ENCODE assay signal across 17 mouse cellular contexts in genomic region chr11:75835587-75836239, GRCm38 (mm10). TPM values are rescaled to one million over a fixed set of nuclear protein-coding genes. Genes with fewer than 3 reads are reported as not detected.
DNase-seq lines count a peak whose midpoint lies in the region; ATAC-seq and TF ChIP-seq lines count a peak whose summit lies in the region.
"Had no signal": no experiment of that assay in that cellular context is flagged by ENCODE, and none has a peak within 500 bp of the region (broad histone marks: within the 10 kb centered on the region; RNA-seq: fewer than 3 reads in every experiment).

No protein-coding gene starts in this region.

- peak overlapping the region; percentile 45; the same call in 1 of the 2 replicates for H3K27ac ChIP-seq in spleen, adult 2 months (ENCODE audit: insufficient read depth, low read length)
- H3K27ac ChIP-seq: forebrain, embryonic 15.5 days; kidney, postnatal 0 days; limb, embryonic 12.5 days; midbrain, embryonic 15.5 days; neural tube, embryonic 12.5 days; stomach, embryonic 15.5 days had no signal

- no peak for TF ChIP-seq POLR2A in spleen, adult 2 months (IDR thresholded peaks at IDR 0.05; ENCODE audit: low read depth, low read length)

- peak; percentile 97 for ATAC-seq in activated CD4-positive, CD25-positive, alpha-beta regulatory T cell, adult 4 months
- ATAC-seq: forebrain, embryonic 15.5 days; midbrain, embryonic 15.5 days had no signal

- H3K4me1 ChIP-seq in spleen, adult 2 months (ENCODE audit: control insufficient read depth, insufficient read depth, insufficient read length) = peaks cover 5% of the 10 kb centered on the region; the same call in 1 of the 2 replicates
- H3K4me1 ChIP-seq: limb, embryonic 12.5 days; neural tube, embryonic 12.5 days; stomach, embryonic 15.5 days had no signal

- H3K4me3 ChIP-seq in spleen, adult 2 months (ENCODE audit: extremely low read depth, insufficient read depth, insufficient read length) = no peak overlapping the region
- H3K4me3 ChIP-seq: forebrain, embryonic 15.5 days; limb, embryonic 12.5 days; midbrain, embryonic 15.5 days; neural tube, embryonic 12.5 days; stomach, embryonic 15.5 days had no signal

- TF ChIP-seq CTCF in spleen, adult 2 months (IDR thresholded peaks at IDR 0.05; ENCODE audit: extremely low read depth, insufficient read depth, insufficient read length, insufficient replicate concordance) = no peak

- 15% methylated on average over 11 of the region's 11 CpGs for WGBS in spleen, adult 2 months

- H3K36me3 ChIP-seq in spleen, adult 2 months (ENCODE audit: control insufficient read depth, insufficient read depth, low read length) = no peaks in the 10 kb centered on the region
- H3K36me3 ChIP-seq: forebrain, embryonic 15.5 days; limb, embryonic 12.5 days; midbrain, embryonic 15.5 days; neural tube, embryonic 12.5 days; stomach, embryonic 15.5 days had no signal

- no peaks in the 10 kb centered on the region for H3K27me3 ChIP-seq in spleen, adult 2 months (ENCODE audit: control insufficient read depth, insufficient read depth, low read length)
- H3K27me3 ChIP-seq: forebrain, embryonic 15.5 days; midbrain, embryonic 15.5 days; neural tube, embryonic 12.5 days; stomach, embryonic 15.5 days had no signal

- DNase-seq in layer of hippocampus, adult 18-20 months (ENCODE audit: low spot score in 2 of 2) = peak; percentile 23 to 77
- DNase-seq in layer of hippocampus, adult 9-10 months (ENCODE audit: low spot score) = no peak
- peak; percentile 5 to 35 for DNase-seq in spleen, adult 2 months (ENCODE audit: low read depth in 1 of 2, low spot score in 2 of 2)
- no peak for DNase-seq in spleen, postnatal 4 days (ENCODE audit: low spot score in 2 of 2)
- peak; percentile 74 for DNase-seq in naive thymus-derived CD4-positive, alpha-beta T cell, adult 2 months (ENCODE audit: low read depth)
- DNase-seq in c-Kit-positive CD71-positive TER-119-positive erythroid progenitor cells, embryonic 14.5 days (ENCODE audit: low spot score) = no peak
- no peak for DNase-seq in cerebellum, postnatal 14 days
- DNase-seq: cerebellum, adult 18-20 months; heart, postnatal 14 days; lung, postnatal 36 days had no signal

RNA-seq across cellular contexts. Expression of gene Doc2b, which starts 39.9 kb away (rescaled TPM):
- total RNA-seq in layer of hippocampus, adult 18-20 months (2021) = 100 to 1,000 TPM; 105 to 115 TPM
- polyA plus RNA-seq in spleen, adult 2 months (2012; rRNA removed) = 0.02 and 0.05 TPM in 2 replicates
- not detected for polyA plus RNA-seq in activated CD4-positive, CD25-positive, alpha-beta regulatory T cell, adult 4 months (2017; shearing (Covaris generic))

Comparison
In these comparisons a context has a peak if more than half of its experiments do, and no peak if none do; other contexts are left out.
1. DNase-seq: peak in layer of hippocampus, adult 18-20 months (2 of 2), spleen, adult 2 months (2 of 2) and naive thymus-derived CD4-positive, alpha-beta T cell, adult 2 months (single experiment); none in layer of hippocampus, adult 9-10 months (single experiment), spleen, postnatal 4 days (0 of 2), c-Kit-positive CD71-positive TER-119-positive erythroid progenitor cells, embryonic 14.5 days (single experiment) and cerebellum, postnatal 14 days (0 of 2).